Mouse (Mus musculus) effector memory CD4-positive, alpha-beta T cell, adult 5 months (primary cell): Measurements from ENCODE around the gene Gm7030. TPM values are rescaled to one million over a fixed set of nuclear protein-coding genes. Genes with fewer than 3 reads are reported as not detected.

Experiments used
- polyA plus RNA-seq: library from polyadenylated mRNA; unstranded; fragments of 100-300 nt; shearing (Covaris generic); gene quantifications from one replicate; pipeline ENCODE4 v1.2.1, GENCODE M21; 2017

Gm7030 gene
- not detected for polyA plus RNA-seq

GRCm38 (mm10) chr17:36128968-36129817, at the start of gene Gm7030:
Gene Gm7030 (minus strand): TSS chr17:36129425.

GRCm38 (mm10) chr17:36168039-36168652, 38.9 kb upstream of the Gm7030 start, which contains the start of gene Gm8909:
Gene Gm8909 (minus strand): TSS chr17:36168537.

GRCm38 (mm10) chr17:36121352-36122020, 7.7 kb downstream of the Gm7030 start, which contains the start of gene Gm19684:
Gene Gm19684 (plus strand): TSS chr17:36121678.

Other genes starting within 250 kb of the Gm7030 start
- gene Dhx16, start 249.6 kb downstream of the Gm7030 start, polyA plus RNA-seq = 54.0 TPM
- 32.9 TPM for gene 2310061I04Rik, start 232.0 kb downstream of the Gm7030 start, polyA plus RNA-seq
- 13.2 TPM for gene Atat1, start 219.3 kb downstream of the Gm7030 start, polyA plus RNA-seq
- gene Mrps18b, start 213.0 kb downstream of the Gm7030 start, polyA plus RNA-seq = 93.2 TPM
- 76.6 TPM for gene Ppp1r10, start 213.0 kb downstream of the Gm7030 start, polyA plus RNA-seq
- gene Abcf1, start 159.7 kb downstream of the Gm7030 start, polyA plus RNA-seq = 137 TPM
- gene Gnl1, start 149.6 kb downstream of the Gm7030 start, polyA plus RNA-seq = 74.2 TPM
- gene Prr3, start 149.2 kb downstream of the Gm7030 start, polyA plus RNA-seq = 24.6 TPM
- gene H2-T24, start 108.9 kb downstream of the Gm7030 start, polyA plus RNA-seq = 10.5 TPM
- gene H2-T23, start 96.6 kb downstream of the Gm7030 start, polyA plus RNA-seq = 476 TPM
- 161 TPM for gene H2-T22, start 86.7 kb downstream of the Gm7030 start, polyA plus RNA-seq
- 0.95 TPM for gene Gm6034, start 86.5 kb downstream of the Gm7030 start, polyA plus RNA-seq
- gene Gm11127, start 71.1 kb downstream of the Gm7030 start, polyA plus RNA-seq = not detected
- 1.5 TPM for gene Gm19684, start 7.7 kb downstream of the Gm7030 start, polyA plus RNA-seq
- gene Gm8909, start 39.1 kb upstream of the Gm7030 start, polyA plus RNA-seq = 8.8 TPM
- gene H2-T3, start 60.9 kb upstream of the Gm7030 start, polyA plus RNA-seq = 0.84 TPM
- 120 TPM for gene Rpp21, start 128.6 kb upstream of the Gm7030 start, polyA plus RNA-seq
- 52.0 TPM for gene Trim39, start 142.8 kb upstream of the Gm7030 start, polyA plus RNA-seq
- not detected for gene H2-M10.2, start 157.1 kb upstream of the Gm7030 start, polyA plus RNA-seq
- not detected for gene H2-M10.1, start 196.7 kb upstream of the Gm7030 start, polyA plus RNA-seq
- not detected for gene H2-M10.3, start 239.0 kb upstream of the Gm7030 start, polyA plus RNA-seq